Mouse (Mus musculus): Measurements from ENCODE around the gene Spire2. TPM values are rescaled to one million over a fixed set of nuclear protein-coding genes. Genes with fewer than 3 reads are reported as not detected.

Gene Spire2
- polyA plus RNA-seq, 1 experiment from 2014 or later: 5.4 TPM

- Histone ChIP-seq H3K9ac (replicated peaks; ENCODE audit: low read length) (no peak overlapping the region), H3K4me3 (ENCODE audit: low read length) (no peak overlapping the region), H3K9me3 (ENCODE audit: low read length) (peaks cover 4% of the 10 kb centered on the region; the same call in 1 of the 2 replicates), H3K27me3 (ENCODE audit: insufficient read depth, low read length) (no peaks in the 10 kb centered on the region), H3K27ac (ENCODE audit: low read length) (peak overlapping the region; percentile 57), H3K4me1 (ENCODE audit: insufficient read depth, low read length) (peaks cover 30% of the 10 kb centered on the region), H3K36me3 (ENCODE audit: insufficient read depth, low read length) (no peaks in the 10 kb centered on the region), H3K4me2 (replicated peaks; ENCODE audit: low read depth, low read length) (no peak overlapping the region)
- 0 out of 2 replicates have a peak, but pooled peaks have one; percentile 12 for ATAC-seq (ENCODE audit: low FRiP score, low TSS enrichment)
- 58% methylated on average over 12 of the region's 12 CpGs for WGBS
Measured at GRCm38 (mm10) chr8:123343422-123343821, 10.9 kb downstream of the Spire2 start.

- whole genome bisulfite sequencing: 67% methylated on average over 8 of the region's 8 CpGs
Measured at GRCm38 (mm10) chr8:123345135-123345534, 12.6 kb downstream of the Spire2 start.

GRCm38 (mm10) chr8:123345856-123346255 is 13.3 kb downstream of the Spire2 start:
- no peak for ATAC-seq (ENCODE audit: low FRiP score, low TSS enrichment)
- Histone ChIP-seq H3K4me3 (ENCODE audit: low read length) (no peak overlapping the region), H3K27ac (ENCODE audit: low read length) (no peak overlapping the region), H3K4me1 (ENCODE audit: insufficient read depth, low read length) (peaks cover 44% of the 10 kb centered on the region), H3K27me3 (ENCODE audit: insufficient read depth, low read length) (no peaks in the 10 kb centered on the region), H3K36me3 (ENCODE audit: insufficient read depth, low read length) (no peaks in the 10 kb centered on the region), H3K4me2 (replicated peaks; ENCODE audit: low read depth, low read length) (no peak overlapping the region), H3K9me3 (ENCODE audit: low read length) (no peaks in the 10 kb centered on the region), H3K9ac (replicated peaks; ENCODE audit: low read length) (no peak overlapping the region)
- 79% methylated on average over 6 of the region's 6 CpGs for WGBS

More at GRCm38 (mm10) chr8:123345135-123345534, 12.6 kb downstream of the Spire2 start:
- no peak overlapping the region for H3K27ac ChIP-seq (ENCODE audit: low read length)
- no peak for ATAC-seq (ENCODE audit: low FRiP score, low TSS enrichment)
- no peak overlapping the region for H3K4me3 ChIP-seq (ENCODE audit: low read length)
- no peak overlapping the region for H3K4me2 ChIP-seq (replicated peaks; ENCODE audit: low read depth, low read length)
- no peak overlapping the region for H3K9ac ChIP-seq (replicated peaks; ENCODE audit: low read length)
- peaks cover 44% of the 10 kb centered on the region for H3K4me1 ChIP-seq (ENCODE audit: insufficient read depth, low read length)
- no peaks in the 10 kb centered on the region for H3K36me3 ChIP-seq (ENCODE audit: insufficient read depth, low read length)
- H3K27me3 ChIP-seq (ENCODE audit: insufficient read depth, low read length): no peaks in the 10 kb centered on the region
- peaks cover under 1% of the 10 kb centered on the region; the same call in 1 of the 2 replicates for H3K9me3 ChIP-seq (ENCODE audit: low read length)

GRCm38 (mm10) chr8:123347293-123347692 is 14.8 kb downstream of the Spire2 start:
- Histone ChIP-seq H3K9ac (replicated peaks; ENCODE audit: low read length) (no peak overlapping the region), H3K4me2 (replicated peaks; ENCODE audit: low read depth, low read length) (no peak overlapping the region), H3K27ac (ENCODE audit: low read length) (peak overlapping the region; percentile 91), H3K36me3 (ENCODE audit: insufficient read depth, low read length) (no peaks in the 10 kb centered on the region), H3K4me1 (ENCODE audit: insufficient read depth, low read length) (peaks cover 40% of the 10 kb centered on the region), H3K4me3 (ENCODE audit: low read length) (no peak overlapping the region), H3K27me3 (ENCODE audit: insufficient read depth, low read length) (no peaks in the 10 kb centered on the region), H3K9me3 (ENCODE audit: low read length) (no peaks in the 10 kb centered on the region)
- ATAC-seq (ENCODE audit: low FRiP score, low TSS enrichment): no peak
- 63% methylated on average over 2 of the region's 2 CpGs for WGBS

GRCm38 (mm10) chr8:123348237-123348843 is 15.8 kb downstream of the Spire2 start:
- H3K36me3 ChIP-seq (ENCODE audit: insufficient read depth, low read length): no peaks in the 10 kb centered on the region
- WGBS: 14% methylated on average over 9 of the region's 9 CpGs
- H3K27me3 ChIP-seq (ENCODE audit: insufficient read depth, low read length): no peaks in the 10 kb centered on the region
- H3K4me2 ChIP-seq (replicated peaks; ENCODE audit: low read depth, low read length): peak overlapping the region; percentile 4; the same call in 1 of the 2 replicates
- peak overlapping the region; percentile 91 for H3K27ac ChIP-seq (ENCODE audit: low read length)
- peaks cover 44% of the 10 kb centered on the region for H3K4me1 ChIP-seq (ENCODE audit: insufficient read depth, low read length)
- no peak overlapping the region for H3K4me3 ChIP-seq (ENCODE audit: low read length)
- no peaks in the 10 kb centered on the region for H3K9me3 ChIP-seq (ENCODE audit: low read length)
- H3K9ac ChIP-seq (replicated peaks; ENCODE audit: low read length): no peak overlapping the region
- peak; percentile 68 for ATAC-seq (ENCODE audit: low FRiP score, low TSS enrichment)

GRCm38 (mm10) chr8:123349073-123349472 is 16.6 kb downstream of the Spire2 start:
- peak; percentile 57 for ATAC-seq (ENCODE audit: low FRiP score, low TSS enrichment)
- Histone ChIP-seq H3K27ac (ENCODE audit: low read length) (peak overlapping the region; percentile 91), H3K4me3 (ENCODE audit: low read length) (no peak overlapping the region), H3K4me2 (replicated peaks; ENCODE audit: low read depth, low read length) (peak overlapping the region; percentile 4; the same call in 1 of the 2 replicates), H3K27me3 (ENCODE audit: insufficient read depth, low read length) (no peaks in the 10 kb centered on the region), H3K9me3 (ENCODE audit: low read length) (no peaks in the 10 kb centered on the region), H3K36me3 (ENCODE audit: insufficient read depth, low read length) (no peaks in the 10 kb centered on the region), H3K9ac (replicated peaks; ENCODE audit: low read length) (no peak overlapping the region; the same call in 1 of the 2 replicates), H3K4me1 (ENCODE audit: insufficient read depth, low read length) (peaks cover 38% of the 10 kb centered on the region)
- 30% methylated on average over 4 of the region's 4 CpGs for WGBS

- H3K36me3 ChIP-seq (ENCODE audit: insufficient read depth, low read length): no peaks in the 10 kb centered on the region
- ATAC-seq (ENCODE audit: low FRiP score, low TSS enrichment): no peak
- peaks cover 33% of the 10 kb centered on the region for H3K4me1 ChIP-seq (ENCODE audit: insufficient read depth, low read length)
- WGBS: 78% methylated on average over 12 of the region's 12 CpGs
- H3K9me3 ChIP-seq (ENCODE audit: low read length): no peaks in the 10 kb centered on the region
- H3K4me3 ChIP-seq (ENCODE audit: low read length): no peak overlapping the region
- H3K27me3 ChIP-seq (ENCODE audit: insufficient read depth, low read length): no peaks in the 10 kb centered on the region; the same call in 1 of the 2 replicates
- no peak overlapping the region for H3K4me2 ChIP-seq (replicated peaks; ENCODE audit: low read depth, low read length)
- H3K27ac ChIP-seq (ENCODE audit: low read length): no peak overlapping the region
- no peak overlapping the region for H3K9ac ChIP-seq (replicated peaks; ENCODE audit: low read length)
Measured at GRCm38 (mm10) chr8:123352118-123352517, 19.6 kb downstream of the Spire2 start.

- 40% methylated on average over 13 of the region's 13 CpGs for WGBS
- H3K4me3 ChIP-seq (ENCODE audit: low read length): no peak overlapping the region
Measured at GRCm38 (mm10) chr8:123352786-123353185, 20.3 kb downstream of the Spire2 start.

GRCm38 (mm10) chr8:123353216-123353615 is 20.7 kb downstream of the Spire2 start:
- ATAC-seq (ENCODE audit: low FRiP score, low TSS enrichment): no peak
- no peaks in the 10 kb centered on the region for H3K9me3 ChIP-seq (ENCODE audit: low read length)
- no peak overlapping the region for H3K4me2 ChIP-seq (replicated peaks; ENCODE audit: low read depth, low read length)
- 40% methylated on average over 11 of the region's 11 CpGs for WGBS
- H3K4me3 ChIP-seq (ENCODE audit: low read length): no peak overlapping the region
- no peaks in the 10 kb centered on the region for H3K36me3 ChIP-seq (ENCODE audit: insufficient read depth, low read length)
- H3K27me3 ChIP-seq (ENCODE audit: insufficient read depth, low read length): no peaks in the 10 kb centered on the region; the same call in 1 of the 2 replicates
- H3K9ac ChIP-seq (replicated peaks; ENCODE audit: low read length): no peak overlapping the region
- peaks cover 23% of the 10 kb centered on the region for H3K4me1 ChIP-seq (ENCODE audit: insufficient read depth, low read length)
- no peak overlapping the region for H3K27ac ChIP-seq (ENCODE audit: low read length)

More at GRCm38 (mm10) chr8:123352786-123353185, 20.3 kb downstream of the Spire2 start:
- H3K9me3 ChIP-seq (ENCODE audit: low read length): no peaks in the 10 kb centered on the region
- H3K27ac ChIP-seq (ENCODE audit: low read length): no peak overlapping the region
- no peaks in the 10 kb centered on the region for H3K36me3 ChIP-seq (ENCODE audit: insufficient read depth, low read length)
- H3K27me3 ChIP-seq (ENCODE audit: insufficient read depth, low read length): no peaks in the 10 kb centered on the region; the same call in 1 of the 2 replicates
- H3K4me1 ChIP-seq (ENCODE audit: insufficient read depth, low read length): peaks cover 28% of the 10 kb centered on the region
- no peak for ATAC-seq (ENCODE audit: low FRiP score, low TSS enrichment)
- H3K9ac ChIP-seq (replicated peaks; ENCODE audit: low read length): no peak overlapping the region
- no peak overlapping the region for H3K4me2 ChIP-seq (replicated peaks; ENCODE audit: low read depth, low read length)

GRCm38 (mm10) chr8:123361082-123361739 is 28.7 kb downstream of the Spire2 start:
- 52% methylated on average over 12 of the region's 12 CpGs for WGBS
- no peaks in the 10 kb centered on the region for H3K4me1 ChIP-seq (ENCODE audit: insufficient read depth, low read length)
- no peak overlapping the region for H3K27ac ChIP-seq (ENCODE audit: low read length)
- H3K4me3 ChIP-seq (ENCODE audit: low read length): no peak overlapping the region
- no peak overlapping the region for H3K4me2 ChIP-seq (replicated peaks; ENCODE audit: low read depth, low read length)
- no peaks in the 10 kb centered on the region for H3K9me3 ChIP-seq (ENCODE audit: low read length)
- no peaks in the 10 kb centered on the region for H3K36me3 ChIP-seq (ENCODE audit: insufficient read depth, low read length)
- no peaks in the 10 kb centered on the region for H3K27me3 ChIP-seq (ENCODE audit: insufficient read depth, low read length)
- no peak overlapping the region for H3K9ac ChIP-seq (replicated peaks; ENCODE audit: low read length)
- ATAC-seq (ENCODE audit: low FRiP score, low TSS enrichment): peak; percentile 42; the same call in 1 of the 2 replicates

All from kidney, embryonic 16.5 days (tissue).